Mouse (Mus musculus) megakaryocyte, embryonic 14.5 days (primary cell): ENCODE data around the gene Setd7.

Experiments
- FLI1 ChIP-seq: IDR thresholded peaks from 2 replicates; pipeline ENCODE4 v1.6.1; 2012; ENCODE audit warnings: low read length, inconsistent platforms, mixed read lengths
- GATA1 ChIP-seq: IDR thresholded peaks from 3 replicates; pipeline ENCODE4 v1.6.1; 2012; ENCODE audit warnings: mixed read lengths, low read length, inconsistent platforms, borderline replicate concordance

DNA sequence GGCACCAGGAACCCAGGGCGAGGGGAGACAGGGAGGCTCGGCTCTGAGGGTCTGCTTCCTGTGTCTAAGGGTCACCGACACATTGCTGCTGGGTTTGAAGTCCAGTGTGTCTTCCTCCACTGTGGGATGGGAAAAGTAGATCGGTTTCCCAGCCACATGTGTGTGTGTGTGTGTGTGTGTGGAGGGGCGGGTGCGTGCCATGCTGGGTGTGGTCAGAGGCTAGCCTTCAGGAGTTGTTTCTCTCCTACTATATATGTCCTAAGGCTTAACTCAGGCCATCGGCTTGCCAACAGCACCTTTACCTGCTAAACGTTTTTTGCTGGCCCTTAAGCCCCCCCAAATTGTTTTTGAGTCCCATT is 41.9 kb downstream of the Setd7 start:
- TF ChIP-seq GATA1 (no peak), FLI1 (no peak)
